23 mouse cellular contexts compared by ENCODE assay signal in the genomic region with DNA sequence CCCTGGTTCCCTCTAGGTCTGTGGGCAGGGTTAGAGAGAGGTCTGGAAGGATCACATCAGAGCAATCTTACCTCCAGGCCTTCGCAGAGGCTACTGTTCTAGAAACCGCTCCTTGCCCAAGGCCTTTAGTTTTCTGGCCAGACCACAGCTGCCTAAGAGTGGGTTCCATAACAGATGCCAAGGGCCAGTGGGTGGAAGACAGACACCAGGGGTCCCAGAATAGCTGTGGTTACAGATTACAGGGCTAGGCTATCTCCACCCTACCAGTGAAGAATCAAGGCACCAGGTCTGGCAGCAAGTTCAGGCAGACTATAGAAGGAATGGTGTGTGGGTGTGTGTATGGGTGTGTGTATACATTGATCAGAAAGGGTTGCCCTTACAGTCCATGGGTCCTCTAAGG. TPM values are rescaled to one million over a fixed set of nuclear protein-coding genes. Genes with fewer than 3 reads are reported as not detected.
"Had no signal": no experiment of that assay in that cellular context is flagged by ENCODE, and none has a peak within 500 bp of the region (broad histone marks: within the 10 kb centered on the region; RNA-seq: fewer than 3 reads in every experiment).

No protein-coding gene starts in this region.

- H3K4me1 ChIP-seq: limb, embryonic 10.5 days; lung, embryonic 15.5 days; megakaryocyte, embryonic 14.5 days; midbrain, embryonic 15.5 days; neural tube, embryonic 13.5 days had no signal

- H3K36me3 ChIP-seq: limb, embryonic 10.5 days; lung, embryonic 15.5 days; midbrain, embryonic 15.5 days; neural tube, embryonic 13.5 days had no signal

- H3K27me3 ChIP-seq: lung, embryonic 15.5 days; midbrain, embryonic 15.5 days had no signal

- ATAC-seq: intestine, postnatal 0 days; midbrain, embryonic 15.5 days had no signal

- DNase-seq: kidney, adult 9 months; lung, postnatal 14 days; retina, postnatal 1 day; right cerebral cortex, postnatal 4 days; spleen, adult 18-20 months; thymus, adult 18-20 months; thymus, postnatal 25 days had no signal

- H3K9me3 ChIP-seq: limb, embryonic 10.5 days; lung, embryonic 15.5 days; midbrain, embryonic 15.5 days; neural tube, embryonic 13.5 days had no signal

- H3K27ac ChIP-seq: left cerebral cortex, adult 2 months; limb, embryonic 10.5 days; lung, embryonic 15.5 days; macrophage; midbrain, embryonic 15.5 days; neural tube, embryonic 13.5 days had no signal

- H3K4me2 ChIP-seq: lung, embryonic 15.5 days; midbrain, embryonic 11.5 days; midbrain, embryonic 15.5 days; neural tube, embryonic 13.5 days had no signal

- H3K9ac ChIP-seq: lung, embryonic 15.5 days; midbrain, embryonic 15.5 days; neural tube, embryonic 13.5 days had no signal

- H3K4me3 ChIP-seq: left cerebral cortex, adult 2 months; limb, embryonic 10.5 days; lung, embryonic 15.5 days; megakaryocyte, embryonic 14.5 days; midbrain, embryonic 15.5 days; neural tube, embryonic 13.5 days had no signal

RNA-seq across cellular contexts. Expression of gene Chst13, which starts 6.0 kb away (rescaled TPM):
- total RNA-seq: layer of hippocampus, adult 8-10 months; layer of hippocampus, postnatal 25 days; left cerebral cortex, adult 2 months; left cerebral cortex, postnatal 14 days had no signal
- polyA plus RNA-seq: intestine, postnatal 0 days; limb, embryonic 10.5 days; macrophage; midbrain, embryonic 11.5 days; midbrain, embryonic 15.5 days had no signal

RNA-seq across cellular contexts. Expression of gene Uroc1, which starts 14.1 kb away (rescaled TPM):
- total RNA-seq: layer of hippocampus, adult 8-10 months; layer of hippocampus, postnatal 25 days; left cerebral cortex, adult 2 months; left cerebral cortex, postnatal 14 days; monocyte, adult 5-6 weeks had no signal
- polyA plus RNA-seq: lung, embryonic 15.5 days; macrophage; midbrain, embryonic 11.5 days; midbrain, embryonic 15.5 days; neural tube, embryonic 13.5 days; stomach, embryonic 14.5 days had no signal

RNA-seq across cellular contexts. Expression of gene BC048671, which starts 18.0 kb away (rescaled TPM):
- total RNA-seq: layer of hippocampus, adult 8-10 months; layer of hippocampus, postnatal 25 days; left cerebral cortex, adult 2 months; left cerebral cortex, postnatal 14 days; monocyte, adult 5-6 weeks had no signal
- polyA plus RNA-seq: intestine, postnatal 0 days; limb, embryonic 10.5 days; limb, embryonic 14.5 days; lung, embryonic 15.5 days; macrophage; midbrain, embryonic 11.5 days; midbrain, embryonic 15.5 days; neural tube, embryonic 13.5 days; stomach, embryonic 14.5 days; urinary bladder, adult 2 months had no signal
